Mouse (Mus musculus) kidney, postnatal 25 days (tissue): ENCODE measurements around the gene Olfr128.
"Not testable (repeated sequence)": the region's sequence is repeated elsewhere in the genome, so short reads cannot be mapped to it uniquely, and the experiment has no call there.

Experiments
- DNase-seq, 2 experiments: peaks; one replicate each; pipeline ENCODE4 v3.0.0; 2021; ENCODE audit warnings: mixed read lengths in 2 of 2

Olfr128 gene

DNA sequence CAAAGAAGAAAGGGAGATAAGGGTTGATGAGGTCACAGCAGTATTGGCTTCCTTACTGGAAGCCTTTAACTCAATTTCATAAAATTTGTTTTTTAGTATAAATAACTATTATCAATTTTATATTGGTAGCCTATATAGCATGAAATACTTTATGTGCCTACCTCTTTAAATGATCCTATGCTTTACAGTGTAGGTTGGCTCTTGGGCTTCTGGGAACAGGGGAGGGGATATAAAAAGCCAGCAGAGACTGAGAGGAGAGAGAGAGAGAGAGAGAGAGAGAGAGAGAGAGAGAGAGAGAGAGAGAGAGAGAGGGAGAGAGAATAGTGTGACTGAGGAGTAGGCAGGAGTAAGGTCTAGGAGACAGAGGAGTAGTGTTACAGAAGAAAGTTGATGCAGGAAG is at the start of gene Olfr128:
Gene Olfr128 (plus strand): TSS at position 301 of the 400 bp plus-strand sequence.
- no peak for DNase-seq

DNA sequence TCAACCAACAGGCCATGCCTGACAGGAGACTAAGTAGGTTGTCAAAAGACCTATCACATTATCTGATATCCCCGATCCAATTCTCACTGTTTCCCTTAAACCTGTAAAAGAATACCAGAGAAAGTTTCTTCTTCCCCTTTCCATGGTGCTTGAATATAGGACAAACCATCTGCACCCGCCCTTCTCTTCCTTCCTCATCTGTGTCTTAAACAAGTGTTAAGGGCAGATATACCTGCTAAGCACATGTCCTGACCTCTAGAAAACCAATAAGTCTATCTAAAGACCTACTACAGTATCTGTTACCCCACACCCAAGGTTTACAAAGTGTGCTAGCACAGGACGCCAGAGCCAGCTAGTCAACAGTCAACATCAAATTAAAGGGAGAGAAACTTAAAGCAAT is 46.5 kb upstream of the Olfr128 start:
- no peak for DNase-seq

DNA sequence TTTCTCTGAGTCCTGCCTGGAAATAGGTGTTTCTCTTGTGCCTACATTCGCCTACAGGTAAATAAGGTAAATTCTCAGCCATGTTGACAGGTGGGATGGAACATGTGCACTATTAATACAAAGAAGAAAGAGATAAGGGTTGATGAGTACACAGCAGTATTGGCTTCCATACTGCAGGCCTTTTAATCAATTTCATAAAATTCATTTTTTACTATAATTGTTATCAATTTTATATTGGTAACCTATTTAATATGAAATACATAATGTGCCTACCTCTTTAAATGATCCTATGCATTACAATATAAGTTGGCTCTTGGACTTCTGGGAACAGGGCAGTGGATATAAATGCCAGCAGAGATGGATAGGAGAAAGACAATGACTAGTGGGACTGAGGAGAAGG is 20.2 kb upstream of the Olfr128 start, which contains the start of gene Olfr127:
Gene Olfr127 (plus strand): TSS at position 301 of the 400 bp plus-strand sequence.
- DNase-seq, result no peak

DNA sequence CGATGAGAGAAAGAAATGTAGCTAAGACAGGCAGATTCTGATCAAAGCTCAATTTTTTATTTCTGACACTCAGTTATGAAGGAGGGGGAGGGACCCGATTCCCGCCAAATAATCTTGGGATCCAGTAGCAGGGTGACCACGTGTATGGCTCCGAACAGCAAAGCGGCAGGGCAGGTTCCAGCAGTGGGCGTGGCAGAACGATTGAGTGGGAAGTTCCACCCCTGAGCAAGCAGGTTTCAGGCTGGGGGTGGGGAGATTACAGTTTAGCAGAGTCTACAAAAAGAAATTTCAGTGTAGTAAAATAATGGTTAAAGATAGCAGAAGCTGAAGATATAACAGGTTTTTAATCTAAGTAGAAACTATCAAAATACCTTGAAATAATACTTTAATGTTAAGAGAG is 13.5 kb upstream of the Olfr128 start:
- not testable (repeated sequence) for DNase-seq

DNA sequence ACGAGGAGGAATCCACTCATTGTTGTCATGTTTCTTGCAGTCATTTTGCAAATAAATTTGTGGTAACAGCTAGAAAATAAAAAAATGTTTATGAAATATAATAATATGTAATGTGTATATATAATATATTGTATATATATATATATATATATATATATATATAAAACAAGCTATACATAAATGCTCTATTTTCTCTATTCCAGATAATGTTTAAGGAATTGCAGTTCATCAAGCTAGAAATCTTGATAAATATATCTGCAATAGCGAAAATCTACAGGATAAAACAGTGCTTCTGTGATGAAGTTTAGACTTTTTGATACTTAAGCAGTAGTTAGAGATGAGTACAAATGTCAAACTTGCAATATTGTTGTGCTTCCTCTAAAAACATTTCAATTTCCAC is 32.6 kb downstream of the Olfr128 start, which contains the start of gene Olfr761:
Gene Olfr761 (minus strand): TSS at position 101 of the 400 bp plus-strand sequence.
- DNase-seq, result no peak

DNA sequence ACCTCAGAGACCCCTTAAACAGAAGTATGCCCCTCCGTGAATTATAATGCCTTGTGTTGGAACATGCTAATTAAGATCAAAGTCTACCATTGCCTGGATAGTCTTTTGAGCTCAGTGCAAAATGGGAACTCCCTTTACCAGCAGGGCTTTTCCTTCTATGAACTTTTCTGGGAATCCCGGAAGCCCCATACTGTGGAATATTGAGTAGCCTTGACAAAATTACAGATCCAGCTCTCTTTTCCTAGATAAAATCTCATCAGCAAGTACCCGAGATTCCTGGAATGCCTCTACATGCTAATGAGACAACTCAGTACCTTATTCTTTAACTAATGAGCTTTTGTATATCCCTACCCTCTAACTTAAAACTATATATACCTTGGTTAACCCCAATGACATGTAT is 53.2 kb downstream of the Olfr128 start:
- DNase-seq, result no peak
